Mouse (Mus musculus) MEL (cell line): ENCODE data around the gene Grhl1. TPM values are rescaled to one million over a fixed set of nuclear protein-coding genes. Genes with fewer than 3 reads are reported as not detected.

Source experiments
- DNase-seq: peaks from one replicate; pipeline ENCODE4 v3.0.0; 2011; ENCODE audit warnings: low read depth, low spot score
- H3K27ac ChIP-seq: 2 replicates; pipeline ENCODE4 v1.5.1; 2012; ENCODE audit warnings: low read depth, mild to moderate bottlenecking, control low read depth, low read length, moderate library complexity; ENCODE audit not compliant: control insufficient read depth
- H3K27me3 ChIP-seq, 2 experiments: fragments of 150-350 bp in 1 of 2; sonication (generic) in 1 of 2; 2 replicates each; pipeline ENCODE4 v1.6.1; 2012; ENCODE audit warnings: low read length in 2 of 2, mild to moderate bottlenecking in 2 of 2, improper control_type of control experiment in 1 of 2, moderate library complexity in 1 of 2; ENCODE audit not compliant: insufficient read depth in 2 of 2, control insufficient read depth in 1 of 2
- H3K36me3 ChIP-seq, 2 experiments: 2 replicates each; pipeline ENCODE4 v1.6.1; 2012 to 2014; ENCODE audit warnings: low read length in 2 of 2, improper control_type of control experiment in 1 of 2, inconsistent platforms in 1 of 2, mild to moderate bottlenecking in 1 of 2; ENCODE audit not compliant: insufficient read depth in 2 of 2, control insufficient read depth in 1 of 2
- H3K4me1 ChIP-seq, 2 experiments: fragments of 150-350 bp in 1 of 2; sonication (generic) in 1 of 2; 2 replicates each; pipeline ENCODE4 v1.6.1; 2012; ENCODE audit warnings: low read length in 2 of 2, improper control_type of control experiment in 1 of 2, mild to moderate bottlenecking in 1 of 2; ENCODE audit not compliant: insufficient read depth in 2 of 2, control insufficient read depth in 1 of 2
- H3K4me3 ChIP-seq, 2 experiments: fragments of 150-350 bp in 1 of 2; sonication (generic) in 1 of 2; 2 replicates each; pipeline ENCODE4 v1.5.1; 2012; ENCODE audit warnings: low read depth in 2 of 2, low read length in 2 of 2, mild to moderate bottlenecking in 2 of 2, moderate library complexity in 2 of 2, control low read depth in 1 of 2, improper control_type of control experiment in 1 of 2; ENCODE audit not compliant: control insufficient read depth in 1 of 2, insufficient read depth in 1 of 2
- H3K79me2 ChIP-seq: 2 replicates; pipeline ENCODE4 v1.6.1; 2012; ENCODE audit warnings: mild to moderate bottlenecking, low read length, moderate library complexity; ENCODE audit not compliant: control insufficient read depth, poor library complexity, insufficient read depth
- H3K9ac ChIP-seq: 2 replicates; pipeline ENCODE4 v1.6.1; 2012; ENCODE audit warnings: low read depth, mild to moderate bottlenecking, control low read depth, low read length, moderate library complexity; ENCODE audit not compliant: control insufficient read depth, poor library complexity, severe bottlenecking
- H3K9me3 ChIP-seq: fragments of 150-350 bp; sonication (generic); replicated peaks from 2 replicates; pipeline ENCODE4 v1.6.1; 2012; ENCODE audit warnings: mild to moderate bottlenecking, low read length, improper control_type of control experiment, moderate library complexity; ENCODE audit not compliant: insufficient read depth
- BHLHE40 ChIP-seq: IDR thresholded peaks from 2 replicates; pipeline ENCODE4 v1.6.1; 2012; ENCODE audit warnings: low read depth, mild to moderate bottlenecking, inconsistent platforms, low read length, improper control_type of control experiment, borderline replicate concordance
- CHD1 ChIP-seq: IDR thresholded peaks from 2 replicates; pipeline ENCODE4 v1.6.1; 2012; ENCODE audit warnings: low read depth, mild to moderate bottlenecking, inconsistent platforms, low read length, improper control_type of control experiment
- CHD2 ChIP-seq: IDR thresholded peaks from 2 replicates; pipeline ENCODE4 v1.6.1; 2011; ENCODE audit warnings: low read length, improper control_type of control experiment
- CTCF ChIP-seq, 3 experiments: IDR thresholded peaks in 2 of 3; conservative IDR thresholded peaks in 1 of 3; 2 replicates each; pipeline ENCODE4 v1.5.1; 2011 to 2012; ENCODE audit warnings: low read length in 3 of 3, low read depth in 2 of 3, mild to moderate bottlenecking in 2 of 3, improper control_type of control experiment in 1 of 3, inconsistent platforms in 1 of 3, mixed read lengths in 1 of 3, moderate library complexity in 1 of 3; ENCODE audit not compliant: control insufficient read depth in 1 of 3, insufficient read depth in 1 of 3, poor library complexity in 1 of 3, severe bottlenecking in 1 of 3
- E2F4 ChIP-seq: IDR thresholded peaks from 2 replicates; pipeline ENCODE4 v1.6.1; 2011; ENCODE audit warnings: low read depth, low read length, improper control_type of control experiment, borderline replicate concordance
- ELF1 ChIP-seq: IDR thresholded peaks from 2 replicates; pipeline ENCODE4 v1.6.1; 2014; ENCODE audit warnings: low read depth, mild to moderate bottlenecking, inconsistent platforms, low read length, improper control_type of control experiment, moderate library complexity
- EP300 ChIP-seq, 2 experiments: IDR thresholded peaks; 2 replicates each; pipeline ENCODE4 v1.6.1; 2011; ENCODE audit warnings: improper control_type of control experiment in 2 of 2, low read length in 2 of 2, low read depth in 1 of 2, mild to moderate bottlenecking in 1 of 2
- ETS1 ChIP-seq: IDR thresholded peaks from 2 replicates; pipeline ENCODE4 v1.6.1; 2012; ENCODE audit warnings: low read depth, mild to moderate bottlenecking, inconsistent platforms, low read length, improper control_type of control experiment, moderate library complexity
- JUND ChIP-seq: IDR thresholded peaks from 2 replicates; pipeline ENCODE4 v1.6.1; 2011; ENCODE audit warnings: low read depth, mild to moderate bottlenecking, improper control_type of control experiment, low read length
- KAT2A ChIP-seq: conservative IDR thresholded peaks from 2 replicates; pipeline ENCODE4 v1.6.1; 2012; ENCODE audit warnings: low read depth, low read length, improper control_type of control experiment, inconsistent platforms
- MEF2A ChIP-seq: IDR thresholded peaks from 2 replicates; pipeline ENCODE4 v1.6.1; 2014; ENCODE audit warnings: low read depth, mild to moderate bottlenecking, inconsistent platforms, low read length, improper control_type of control experiment; ENCODE audit not compliant: poor library complexity, insufficient replicate concordance, severe bottlenecking; ENCODE audit errors: extremely low read depth
- MXI1 ChIP-seq: IDR thresholded peaks from 2 replicates; pipeline ENCODE4 v1.6.1; 2011; ENCODE audit warnings: mild to moderate bottlenecking, low read depth, low read length, improper control_type of control experiment
- MYB ChIP-seq: IDR thresholded peaks from 2 replicates; pipeline ENCODE4 v1.6.1; 2011; ENCODE audit warnings: mild to moderate bottlenecking, low read depth, low read length, improper control_type of control experiment
- MYC ChIP-seq: IDR thresholded peaks from 2 replicates; pipeline ENCODE4 v1.6.1; 2011; ENCODE audit warnings: low read depth, mild to moderate bottlenecking, low read length, improper control_type of control experiment, moderate library complexity
- NELFE ChIP-seq: IDR thresholded peaks from 2 replicates; pipeline ENCODE4 v1.6.1; 2011; ENCODE audit warnings: low read depth, low read length, improper control_type of control experiment
- POLR2A ChIP-seq, 2 experiments: IDR thresholded peaks; 2 replicates each; pipeline ENCODE4 v1.6.1; 2011 to 2012; ENCODE audit warnings: low read length in 2 of 2, mild to moderate bottlenecking in 2 of 2, control low read depth in 1 of 2, improper control_type of control experiment in 1 of 2, low read depth in 1 of 2, moderate library complexity in 1 of 2; ENCODE audit not compliant: control insufficient read depth in 1 of 2, insufficient read depth in 1 of 2, poor library complexity in 1 of 2
- POLR2AphosphoS2 ChIP-seq: IDR thresholded peaks from 2 replicates; pipeline ENCODE4 v1.6.1; 2011; ENCODE audit warnings: low read length, improper control_type of control experiment
- POLR2AphosphoS5 ChIP-seq: IDR thresholded peaks from 2 replicates; pipeline ENCODE4 v1.6.1; 2012; ENCODE audit warnings: low read depth, borderline replicate concordance, mild to moderate bottlenecking, inconsistent platforms, low read length, moderate library complexity, mixed read lengths
- RAD21 ChIP-seq: IDR thresholded peaks from 2 replicates; pipeline ENCODE4 v1.6.1; 2011; ENCODE audit warnings: mild to moderate bottlenecking, low read depth, low read length, improper control_type of control experiment
- RCOR1 ChIP-seq: IDR thresholded peaks from 2 replicates; pipeline ENCODE4 v1.6.1; 2012; ENCODE audit warnings: low read depth, mild to moderate bottlenecking, inconsistent platforms, low read length, improper control_type of control experiment
- SMC3 ChIP-seq: IDR thresholded peaks from 2 replicates; pipeline ENCODE4 v1.6.1; 2011; ENCODE audit warnings: low read depth, low read length, improper control_type of control experiment
- TAL1 ChIP-seq: IDR thresholded peaks from 2 replicates; pipeline ENCODE4 v1.6.1; 2012; ENCODE audit warnings: mild to moderate bottlenecking, inconsistent platforms, low read length, moderate library complexity, mixed read lengths
- TCF12 ChIP-seq: IDR thresholded peaks from 2 replicates; pipeline ENCODE4 v1.6.1; 2014; ENCODE audit warnings: low read depth, mild to moderate bottlenecking, inconsistent platforms, low read length, improper control_type of control experiment, moderate library complexity
- UBTF ChIP-seq: IDR thresholded peaks from 2 replicates; pipeline ENCODE4 v1.6.1; 2012; ENCODE audit warnings: low read depth, mild to moderate bottlenecking, inconsistent platforms, low read length, improper control_type of control experiment, moderate library complexity, borderline replicate concordance; ENCODE audit not compliant: insufficient read depth
- USF1 ChIP-seq: IDR thresholded peaks from 2 replicates; pipeline ENCODE4 v1.6.1; 2014; ENCODE audit warnings: low read depth, mild to moderate bottlenecking, inconsistent platforms, low read length, improper control_type of control experiment, moderate library complexity
- USF2 ChIP-seq, 2 experiments: IDR thresholded peaks; 2 replicates each; pipeline ENCODE4 v1.6.1; 2011 to 2012; ENCODE audit warnings: improper control_type of control experiment in 2 of 2, low read length in 2 of 2, borderline replicate concordance in 1 of 2, inconsistent platforms in 1 of 2, low read depth in 1 of 2, mild to moderate bottlenecking in 1 of 2; ENCODE audit not compliant: insufficient read depth in 1 of 2
- ZKSCAN1 ChIP-seq: IDR thresholded peaks from 2 replicates; pipeline ENCODE4 v1.6.1; 2012; ENCODE audit warnings: low read depth, mild to moderate bottlenecking, inconsistent platforms, low read length, improper control_type of control experiment, moderate library complexity
- ZMIZ1 ChIP-seq: IDR thresholded peaks from 2 replicates; pipeline ENCODE4 v1.6.1; 2012; ENCODE audit warnings: low read depth, mild to moderate bottlenecking, inconsistent platforms, low read length, improper control_type of control experiment, moderate library complexity
- ZNF384 ChIP-seq: IDR thresholded peaks from 2 replicates; pipeline ENCODE4 v1.6.1; 2012; ENCODE audit warnings: low read depth, mild to moderate bottlenecking, inconsistent platforms, low read length, improper control_type of control experiment
- polyA plus RNA-seq, 2 experiments: library from polyadenylated mRNA; stranded (reverse) in 1 of 2; unstranded in 1 of 2; fragments of >175 nt in 1 of 2; fragments of >200 nt in 1 of 2; gene quantifications; 2 replicates each; pipeline versions ENCODE4 v1.2.1 to v1.2.4; 2012; ENCODE audit warnings: low replicate concordance in 2 of 2, low read depth in 1 of 2; ENCODE audit not compliant: insufficient read length in 2 of 2, insufficient read depth in 1 of 2, missing spikeins in 1 of 2
- total RNA-seq: library from RNA; depleted of rRNA; stranded (reverse); fragments of 300-350 nt; gene quantifications from 2 replicates; pipeline ENCODE4 v1.2.3, GENCODE M21; 2012

Gene Grhl1
- total and polyA plus RNA-seq, 3 experiments = 0.50 to 1.3 TPM; not detected in 1

DNA sequence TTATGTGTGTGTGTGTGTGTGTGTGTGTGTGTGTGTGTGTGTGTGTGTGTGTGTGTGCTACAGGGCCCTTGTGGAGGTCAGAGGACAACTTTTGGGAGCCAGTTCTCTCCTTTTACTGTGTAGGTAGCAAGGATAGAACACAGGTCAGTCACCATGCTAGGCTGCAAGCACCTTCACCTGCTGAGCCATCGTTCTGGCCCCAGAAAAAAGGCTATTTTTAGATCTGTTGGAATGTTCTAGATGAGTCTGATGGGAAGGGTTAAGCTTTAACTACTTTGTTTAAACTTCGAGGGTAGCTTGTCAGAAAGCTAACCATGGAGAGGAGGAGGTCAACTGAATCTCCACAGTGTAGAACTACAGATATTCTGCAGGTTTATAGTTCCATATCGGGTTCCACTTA, 43.1 kb downstream of the Grhl1 start:
- TF ChIP-seq SMC3 = no peak
- TF ChIP-seq MXI1 = no peak
- no peak for TF ChIP-seq ELF1
- TF ChIP-seq MEF2A = no peak
- no peak for TF ChIP-seq CTCF (IDR thresholded peaks at IDR 0.05 in 2 of 3, conservative IDR thresholded peaks at IDR 0.05 in 1 of 3; ENCODE audit: control insufficient read depth in 1 of 3, insufficient read depth in 1 of 3, low read depth in 2 of 3, low read length in 3 of 3, poor library complexity in 1 of 3, severe bottlenecking in 1 of 3)
- TF ChIP-seq ZKSCAN1 = no peak
- no peak for TF ChIP-seq EP300 (IDR thresholded peaks at IDR 0.05; ENCODE audit: low read depth in 1 of 2, low read length in 2 of 2)
- TF ChIP-seq JUND = no peak
- no peak for TF ChIP-seq MYB
- TF ChIP-seq RAD21 = no peak
- TF ChIP-seq KAT2A = no peak
- no peak for TF ChIP-seq NELFE
- no peak for TF ChIP-seq ZNF384
- no peak for TF ChIP-seq ZMIZ1
- TF ChIP-seq BHLHE40 = no peak
- no peak for TF ChIP-seq CHD2
- no peak for TF ChIP-seq CHD1
- TF ChIP-seq RCOR1 = no peak
- TF ChIP-seq E2F4 = no peak
- no peaks in the 10 kb centered on the region for H3K9me3 ChIP-seq
- no peaks in the 10 kb centered on the region for H3K27me3 ChIP-seq
- no peak overlapping the region for H3K4me3 ChIP-seq
- no peaks in the 10 kb centered on the region for H3K36me3 ChIP-seq
- H3K9ac ChIP-seq = no peak overlapping the region
- no peak overlapping the region for H3K27ac ChIP-seq
- H3K79me2 ChIP-seq = no peaks in the 10 kb centered on the region
- H3K4me1 ChIP-seq = no peaks in the 10 kb centered on the region
- DNase-seq = no peak

DNA sequence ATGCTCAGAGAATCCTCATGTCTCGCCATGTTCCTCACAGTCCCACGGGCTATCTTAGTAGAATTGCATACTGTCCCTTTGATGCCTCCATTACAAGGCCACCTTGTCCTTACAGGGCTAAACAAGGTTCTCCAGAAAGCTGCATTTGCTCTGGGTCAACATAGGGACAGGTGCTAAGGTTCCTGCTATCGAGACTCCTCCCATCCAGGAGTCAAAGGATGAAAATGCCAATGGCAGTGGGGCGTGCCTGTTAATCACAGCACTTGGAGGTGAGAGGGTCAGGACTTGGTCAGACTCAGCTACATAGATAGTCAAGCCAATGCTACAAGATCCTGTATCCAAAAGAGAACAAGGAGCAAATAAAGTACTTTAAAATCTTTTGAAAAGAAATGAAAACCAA, 47.4 kb downstream of the Grhl1 start:
- H3K4me1 ChIP-seq = no peaks in the 10 kb centered on the region
- no peak overlapping the region for H3K4me3 ChIP-seq
- no peak for DNase-seq
- H3K9ac ChIP-seq = no peak overlapping the region
- H3K36me3 ChIP-seq = no peaks in the 10 kb centered on the region
- H3K79me2 ChIP-seq = no peaks in the 10 kb centered on the region
- TF ChIP-seq POLR2AphosphoS5 = no peak
- no peak for TF ChIP-seq UBTF
- TF ChIP-seq USF1 = no peak
- no peak for TF ChIP-seq ZKSCAN1
- TF ChIP-seq SMC3 = no peak
- TF ChIP-seq POLR2AphosphoS2 = no peak
- TF ChIP-seq CHD2 = no peak
- TF ChIP-seq POLR2A (IDR thresholded peaks at IDR 0.05; ENCODE audit: control insufficient read depth in 1 of 2, insufficient read depth in 1 of 2, low read depth in 1 of 2, low read length in 2 of 2, poor library complexity in 1 of 2) = no peak
- no peak for TF ChIP-seq E2F4
- no peak for TF ChIP-seq ETS1
- TF ChIP-seq ZMIZ1 = no peak
- no peak for TF ChIP-seq MYC
- no peak for TF ChIP-seq TAL1
- TF ChIP-seq TCF12 = no peak
- no peak for TF ChIP-seq CTCF (IDR thresholded peaks at IDR 0.05 in 2 of 3, conservative IDR thresholded peaks at IDR 0.05 in 1 of 3; ENCODE audit: control insufficient read depth in 1 of 3, insufficient read depth in 1 of 3, low read depth in 2 of 3, low read length in 3 of 3, poor library complexity in 1 of 3, severe bottlenecking in 1 of 3)
- TF ChIP-seq USF2 (IDR thresholded peaks at IDR 0.05; ENCODE audit: borderline replicate concordance in 1 of 2, insufficient read depth in 1 of 2, low read depth in 1 of 2, low read length in 2 of 2) = no peak
- TF ChIP-seq RAD21 = no peak
- TF ChIP-seq, all 39 proteins: peak for 0
- Histone ChIP-seq H3K9me3 (no peaks in the 10 kb centered on the region), H3K27me3 (no peaks in the 10 kb centered on the region), H3K27ac (no peak overlapping the region)
